Mouse (Mus musculus): Measurements from ENCODE around the gene Fat1. TPM values are rescaled to one million over a fixed set of nuclear protein-coding genes. Genes with fewer than 3 reads are reported as not detected.
A peak's percentile ranks its signal among the peaks of the same experiment; 100 is the strongest.

The Fat1 gene
- polyA plus RNA-seq, 1 experiment from 2014 or later: 30.4 TPM

- no peaks in the 10 kb centered on the region for H3K36me3 ChIP-seq
- peaks cover 9% of the 10 kb centered on the region; the same call in 1 of the 2 replicates for H3K4me1 ChIP-seq
- peak overlapping the region; percentile 94 for H3K27ac ChIP-seq
- peak overlapping the region; percentile 74 for H3K4me2 ChIP-seq
- no peaks in the 10 kb centered on the region for H3K27me3 ChIP-seq
- ATAC-seq (ENCODE audit: insufficient number of reproducible peaks, low FRiP score, low TSS enrichment, low read depth): peak; percentile 64; the same call in 1 of the 2 replicates
- H3K9ac ChIP-seq: peak overlapping the region; percentile 58
- peak overlapping the region; percentile 81 for H3K4me3 ChIP-seq
- H3K9me3 ChIP-seq: no peaks in the 10 kb centered on the region
- under 1% methylated on average over 24 of the region's 24 CpGs for WGBS
These were observed 494 bp downstream of the Fat1 start for GRCm38 (mm10) chr8:44935741-44936140.

DNA sequence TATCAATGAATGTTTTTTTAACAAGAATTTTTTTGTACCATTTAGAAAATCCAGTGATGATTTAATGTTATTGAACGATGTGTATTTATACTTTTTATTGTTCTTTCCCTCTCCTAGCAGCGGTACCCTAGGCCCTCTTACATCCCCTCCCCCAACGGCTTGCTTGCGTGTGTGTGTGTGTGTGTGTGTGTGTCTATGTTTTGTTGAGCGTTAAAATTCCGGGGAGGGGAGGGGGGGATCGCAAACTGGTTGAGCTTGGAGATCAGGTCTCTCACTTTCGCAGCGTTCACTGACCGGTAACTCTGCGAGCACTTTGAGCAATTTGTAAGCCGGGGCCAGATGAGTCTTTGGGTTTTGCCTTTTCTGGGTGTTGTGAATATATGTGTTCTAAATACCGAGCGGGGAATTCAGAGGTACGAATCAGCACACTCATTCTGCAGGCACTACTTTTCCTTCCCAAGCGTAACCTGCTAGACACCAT, 1.3 kb downstream of the Fat1 start:
- Histone ChIP-seq H3K4me3 (peak overlapping the region; percentile 81), H3K27ac (peak overlapping the region; percentile 94), H3K36me3 (0 out of 2 replicates have a peak, but pooled peaks cover 2% of the 10 kb centered on the region), H3K4me2 (peak overlapping the region; percentile 74), H3K9ac (peak overlapping the region; percentile 66), H3K4me1 (peaks cover 12% of the 10 kb centered on the region; the same call in 1 of the 2 replicates), H3K9me3 (no peaks in the 10 kb centered on the region), H3K27me3 (no peaks in the 10 kb centered on the region)
- ATAC-seq (ENCODE audit: insufficient number of reproducible peaks, low FRiP score, low TSS enrichment, low read depth): no peak
- under 1% methylated on average over 16 of the region's 16 CpGs for WGBS

- 0 out of 2 replicates have a peak, but pooled peaks cover 5% of the 10 kb centered on the region for H3K36me3 ChIP-seq
- peaks cover 17% of the 10 kb centered on the region; the same call in 1 of the 2 replicates for H3K4me1 ChIP-seq
- no peaks in the 10 kb centered on the region for H3K9me3 ChIP-seq
- no peaks in the 10 kb centered on the region for H3K27me3 ChIP-seq
- H3K27ac ChIP-seq: peak overlapping the region; percentile 94
- peak overlapping the region; percentile 74 for H3K4me2 ChIP-seq
- H3K4me3 ChIP-seq: peak overlapping the region; percentile 81
- peak overlapping the region; percentile 66 for H3K9ac ChIP-seq
- under 1% methylated on average over 34 of the region's 34 CpGs for WGBS
- no peak for ATAC-seq (ENCODE audit: insufficient number of reproducible peaks, low FRiP score, low TSS enrichment, low read depth)
These were observed 2.0 kb downstream of the Fat1 start for GRCm38 (mm10) chr8:44937141-44937825.

DNA sequence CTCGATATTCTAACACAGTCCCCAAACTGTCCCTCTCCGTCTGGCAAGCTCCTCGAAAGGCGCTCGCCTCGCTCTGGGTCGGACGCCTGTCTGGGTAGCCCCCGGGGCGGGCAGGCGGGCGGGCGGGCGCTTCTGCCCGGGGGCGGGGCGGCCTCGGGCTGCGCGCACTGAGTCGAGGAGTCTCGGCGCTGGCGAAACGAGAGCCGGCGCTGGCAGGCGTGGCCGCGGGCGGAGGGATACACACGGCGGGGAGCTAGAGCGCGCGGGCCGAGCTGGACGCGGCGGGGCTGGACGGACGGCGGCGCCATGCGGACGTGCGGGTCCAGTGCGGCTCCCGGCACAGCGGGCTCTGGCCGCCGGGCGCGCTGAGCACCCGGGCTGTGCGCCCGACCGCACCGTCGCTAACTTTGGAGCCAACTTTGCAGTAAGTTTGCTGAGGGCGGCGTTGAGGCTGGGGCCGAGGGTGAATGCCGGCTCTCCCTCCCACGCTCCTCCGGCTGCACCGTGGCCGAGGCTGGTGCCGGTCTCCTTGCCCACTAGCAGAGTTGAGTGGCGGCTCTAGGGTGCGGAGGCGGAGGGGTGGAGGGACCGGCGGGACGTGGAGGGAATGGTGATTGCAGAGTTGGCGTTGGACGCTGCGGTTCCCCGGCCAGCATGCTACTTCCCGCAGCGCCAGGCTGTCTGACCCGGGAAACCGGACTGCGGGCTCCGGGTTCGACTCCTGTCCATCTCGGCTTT, 2.8 kb downstream of the Fat1 start:
- H3K36me3 ChIP-seq: 0 out of 2 replicates have a peak, but pooled peaks cover 5% of the 10 kb centered on the region
- no peaks in the 10 kb centered on the region for H3K9me3 ChIP-seq
- H3K4me1 ChIP-seq: peaks cover 25% of the 10 kb centered on the region; the same call in 1 of the 2 replicates
- peak overlapping the region; percentile 74 for H3K4me2 ChIP-seq
- peak overlapping the region; percentile 66 for H3K9ac ChIP-seq
- peak overlapping the region; percentile 94 for H3K27ac ChIP-seq
- H3K4me3 ChIP-seq: peak overlapping the region; percentile 81
- no peaks in the 10 kb centered on the region for H3K27me3 ChIP-seq
- ATAC-seq (ENCODE audit: insufficient number of reproducible peaks, low FRiP score, low TSS enrichment, low read depth): peak; percentile 72
- WGBS: under 1% methylated on average over 87 of the region's 87 CpGs

- H3K27me3 ChIP-seq: no peaks in the 10 kb centered on the region
- H3K36me3 ChIP-seq: 0 out of 2 replicates have a peak, but pooled peaks cover 5% of the 10 kb centered on the region
- peak overlapping the region; percentile 66 for H3K9ac ChIP-seq
- peak overlapping the region; percentile 74 for H3K4me2 ChIP-seq
- peaks cover 30% of the 10 kb centered on the region; the same call in 1 of the 2 replicates for H3K4me1 ChIP-seq
- ATAC-seq (ENCODE audit: insufficient number of reproducible peaks, low FRiP score, low TSS enrichment, low read depth): no peak
- no peaks in the 10 kb centered on the region for H3K9me3 ChIP-seq
- peak overlapping the region; percentile 81 for H3K4me3 ChIP-seq
- WGBS: under 1% methylated on average over 12 of the region's 12 CpGs
- H3K27ac ChIP-seq: peak overlapping the region; percentile 94
These were observed 3.4 kb downstream of the Fat1 start for GRCm38 (mm10) chr8:44938643-44938979.

- no peaks in the 10 kb centered on the region for H3K27me3 ChIP-seq
- no peak for ATAC-seq (ENCODE audit: insufficient number of reproducible peaks, low FRiP score, low TSS enrichment, low read depth)
- H3K9ac ChIP-seq: no peak overlapping the region
- H3K4me3 ChIP-seq: no peak overlapping the region
- no peak overlapping the region for H3K4me2 ChIP-seq
- H3K9me3 ChIP-seq: no peaks in the 10 kb centered on the region
- peaks cover 20% of the 10 kb centered on the region for H3K36me3 ChIP-seq
- H3K4me1 ChIP-seq: peaks cover 29% of the 10 kb centered on the region; the same call in 1 of the 2 replicates
- WGBS: 94% methylated on average over 4 of the region's 4 CpGs
- H3K27ac ChIP-seq: no peak overlapping the region
These were observed 10.3 kb downstream of the Fat1 start for GRCm38 (mm10) chr8:44945577-44945976.

GRCm38 (mm10) chr8:44948597-44948996, 13.3 kb downstream of the Fat1 start:
- Histone ChIP-seq H3K4me3 (no peak overlapping the region), H3K9ac (no peak overlapping the region), H3K36me3 (peaks cover 45% of the 10 kb centered on the region), H3K27me3 (no peaks in the 10 kb centered on the region), H3K27ac (no peak overlapping the region), H3K4me1 (peaks cover 8% of the 10 kb centered on the region; the same call in 1 of the 2 replicates), H3K4me2 (no peak overlapping the region), H3K9me3 (no peaks in the 10 kb centered on the region)
- no peak for ATAC-seq (ENCODE audit: insufficient number of reproducible peaks, low FRiP score, low TSS enrichment, low read depth)
- WGBS: 40% methylated on average over 9 of the region's 9 CpGs

DNA sequence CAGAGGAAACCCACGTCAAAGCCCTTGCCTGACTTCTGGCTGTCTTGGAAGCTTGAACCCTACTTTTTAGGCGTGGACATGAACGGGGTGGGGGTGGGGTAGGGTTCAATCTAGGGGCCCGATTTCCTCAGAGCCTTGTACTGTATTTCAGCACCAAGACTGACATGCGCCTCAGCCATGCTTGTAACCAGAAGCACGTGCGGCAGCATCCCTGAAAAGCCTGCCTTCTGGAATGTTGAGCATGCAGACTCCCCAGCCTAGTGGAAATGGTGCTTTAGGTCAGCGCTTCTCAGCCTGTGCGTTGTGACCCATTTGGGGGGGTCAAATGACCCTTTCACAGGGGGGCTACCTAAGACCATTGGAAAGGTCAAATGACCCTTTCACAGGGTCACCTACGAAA, 25.2 kb downstream of the Fat1 start:
- Histone ChIP-seq H3K27me3 (no peaks in the 10 kb centered on the region), H3K4me1 (peaks cover 44% of the 10 kb centered on the region), H3K9ac (no peak overlapping the region), H3K36me3 (peaks cover 28% of the 10 kb centered on the region), H3K27ac (no peak overlapping the region), H3K4me2 (no peak overlapping the region), H3K9me3 (no peaks in the 10 kb centered on the region), H3K4me3 (no peak overlapping the region)
- ATAC-seq (ENCODE audit: insufficient number of reproducible peaks, low FRiP score, low TSS enrichment, low read depth): no peak
- 24% methylated on average over 10 of the region's 10 CpGs for WGBS

GRCm38 (mm10) chr8:44960906-44961305, 25.7 kb downstream of the Fat1 start:
- 71% methylated on average over 5 of the region's 5 CpGs for WGBS
- Histone ChIP-seq H3K9ac (no peak overlapping the region), H3K4me2 (no peak overlapping the region), H3K9me3 (no peaks in the 10 kb centered on the region), H3K4me3 (no peak overlapping the region), H3K27ac (no peak overlapping the region), H3K27me3 (no peaks in the 10 kb centered on the region), H3K36me3 (peaks cover 28% of the 10 kb centered on the region), H3K4me1 (peaks cover 49% of the 10 kb centered on the region)
- ATAC-seq (ENCODE audit: insufficient number of reproducible peaks, low FRiP score, low TSS enrichment, low read depth): no peak

- WGBS: 59% methylated on average over 6 of the region's 6 CpGs
- Histone ChIP-seq H3K9ac (no peak overlapping the region), H3K36me3 (peaks cover 28% of the 10 kb centered on the region)
These were observed 26.2 kb downstream of the Fat1 start for GRCm38 (mm10) chr8:44961492-44961891.

DNA sequence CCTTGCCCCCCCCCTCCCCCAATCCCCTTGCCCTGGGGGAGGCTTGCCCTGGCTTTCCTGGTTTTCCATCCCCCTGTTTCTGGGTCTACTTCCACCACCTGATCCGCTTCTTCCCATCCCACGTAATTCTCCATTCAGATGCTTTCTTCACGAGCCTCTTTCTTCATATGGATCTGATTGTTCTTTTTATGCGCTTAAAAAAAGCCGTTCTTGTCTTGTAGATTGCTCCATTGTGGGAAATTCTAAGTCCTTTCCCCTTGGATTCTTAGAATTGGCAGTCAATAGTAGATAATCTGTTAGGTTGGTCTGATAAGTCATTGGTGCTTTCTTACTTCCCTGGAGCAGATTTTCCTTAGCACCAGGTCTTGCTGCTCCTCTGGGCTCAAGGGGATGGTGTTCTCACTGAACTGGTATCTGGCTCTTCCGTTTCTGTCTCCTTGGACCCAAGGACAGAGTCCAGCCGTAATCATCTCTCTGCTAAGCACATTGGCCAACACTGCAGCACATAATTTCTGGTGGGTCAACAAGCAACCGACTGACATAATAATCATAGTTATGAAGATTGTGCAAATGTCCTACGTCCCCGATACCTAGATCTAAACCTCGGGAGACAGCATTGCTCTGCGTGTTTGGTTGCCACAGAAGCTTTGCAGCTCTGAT, 27.5 kb downstream of the Fat1 start:
- H3K36me3 ChIP-seq: peaks cover 21% of the 10 kb centered on the region
- H3K4me3 ChIP-seq: no peak overlapping the region
- 89% methylated on average over 12 of the region's 12 CpGs for WGBS
- H3K4me1 ChIP-seq: peaks cover 41% of the 10 kb centered on the region
- no peak for ATAC-seq (ENCODE audit: insufficient number of reproducible peaks, low FRiP score, low TSS enrichment, low read depth)
- H3K27me3 ChIP-seq: no peaks in the 10 kb centered on the region
- no peak overlapping the region for H3K9ac ChIP-seq
- no peaks in the 10 kb centered on the region for H3K9me3 ChIP-seq
- no peak overlapping the region for H3K4me2 ChIP-seq
- H3K27ac ChIP-seq: no peak overlapping the region

More at GRCm38 (mm10) chr8:44961492-44961891, 26.2 kb downstream of the Fat1 start:
- no peak overlapping the region for H3K27ac ChIP-seq
- H3K4me3 ChIP-seq: no peak overlapping the region
- H3K4me2 ChIP-seq: no peak overlapping the region
- H3K4me1 ChIP-seq: peaks cover 49% of the 10 kb centered on the region
- no peaks in the 10 kb centered on the region for H3K27me3 ChIP-seq
- ATAC-seq (ENCODE audit: insufficient number of reproducible peaks, low FRiP score, low TSS enrichment, low read depth): no peak
- no peaks in the 10 kb centered on the region for H3K9me3 ChIP-seq

All from limb, embryonic 15.5 days (tissue).